Mouse (Mus musculus): ENCODE measurements around the gene Psmd14. TPM values are rescaled to one million over a fixed set of nuclear protein-coding genes. Genes with fewer than 3 reads are reported as not detected.
A peak's percentile ranks its signal among the peaks of the same experiment; 100 is the strongest.

Gene Psmd14
- polyA plus RNA-seq, 1 experiment from 2014 or later = 128 TPM

GRCm38 (mm10) chr2:61812536-61812935 is 101.0 kb downstream of the Psmd14 start:
- ATAC-seq (ENCODE audit: low FRiP score, low TSS enrichment) = no peak
- no peak for DNase-seq (ENCODE audit: low spot score)
- Histone ChIP-seq H3K4me1 (replicated peaks; ENCODE audit: control insufficient read depth, insufficient read depth) (no peaks in the 10 kb centered on the region; the same call in 1 of the 2 replicates), H3K36me3 (ENCODE audit: control insufficient read depth, insufficient read depth, low read length) (no peaks in the 10 kb centered on the region), H3K27ac (replicated peaks) (no peak overlapping the region), H3K9me3 (ENCODE audit: control insufficient read depth, low read length) (no peaks in the 10 kb centered on the region), H3K4me2 (replicated peaks; ENCODE audit: low read depth) (peak overlapping the region; percentile 81), H3K9ac (ENCODE audit: low read length) (no peak overlapping the region), H3K27me3 (ENCODE audit: control insufficient read depth, insufficient read depth, low read length) (peaks cover 32% of the 10 kb centered on the region; the same call in 1 of the 2 replicates), H3K4me3 (ENCODE audit: low read depth, low read length) (peak overlapping the region; percentile 45)
- no peak for TF ChIP-seq EP300 (optimal IDR thresholded peaks at IDR 0.05)
- no peak for TF ChIP-seq CTCF (IDR thresholded peaks at IDR 0.05; ENCODE audit: low read depth)
- 10% methylated on average over 12 of the region's 12 CpGs for WGBS

GRCm38 (mm10) chr2:61813106-61813505 is 101.6 kb downstream of the Psmd14 start:
- ATAC-seq (ENCODE audit: low FRiP score, low TSS enrichment) = no peak
- 11% methylated on average over 6 of the region's 6 CpGs for WGBS
- Histone ChIP-seq H3K4me3 (ENCODE audit: low read depth, low read length) (no peak overlapping the region), H3K36me3 (ENCODE audit: control insufficient read depth, insufficient read depth, low read length) (no peaks in the 10 kb centered on the region), H3K27me3 (ENCODE audit: control insufficient read depth, insufficient read depth, low read length) (peaks cover 32% of the 10 kb centered on the region; the same call in 1 of the 2 replicates), H3K27ac (replicated peaks) (no peak overlapping the region), H3K9ac (ENCODE audit: low read length) (no peak overlapping the region), H3K9me3 (ENCODE audit: control insufficient read depth, low read length) (no peaks in the 10 kb centered on the region), H3K4me2 (replicated peaks; ENCODE audit: low read depth) (no peak overlapping the region), H3K4me1 (replicated peaks; ENCODE audit: control insufficient read depth, insufficient read depth) (no peaks in the 10 kb centered on the region; the same call in 1 of the 2 replicates)
- TF ChIP-seq EP300 (optimal IDR thresholded peaks at IDR 0.05) = no peak
- no peak for TF ChIP-seq CTCF (IDR thresholded peaks at IDR 0.05; ENCODE audit: low read depth)
- DNase-seq (ENCODE audit: low spot score) = no peak

GRCm38 (mm10) chr2:61813521-61813920 is 102.0 kb downstream of the Psmd14 start:
- DNase-seq (ENCODE audit: low spot score) (no peak), ATAC-seq (ENCODE audit: low FRiP score, low TSS enrichment) (no peak)
- WGBS = 21% methylated on average over 1 of the region's 1 CpGs

DNA sequence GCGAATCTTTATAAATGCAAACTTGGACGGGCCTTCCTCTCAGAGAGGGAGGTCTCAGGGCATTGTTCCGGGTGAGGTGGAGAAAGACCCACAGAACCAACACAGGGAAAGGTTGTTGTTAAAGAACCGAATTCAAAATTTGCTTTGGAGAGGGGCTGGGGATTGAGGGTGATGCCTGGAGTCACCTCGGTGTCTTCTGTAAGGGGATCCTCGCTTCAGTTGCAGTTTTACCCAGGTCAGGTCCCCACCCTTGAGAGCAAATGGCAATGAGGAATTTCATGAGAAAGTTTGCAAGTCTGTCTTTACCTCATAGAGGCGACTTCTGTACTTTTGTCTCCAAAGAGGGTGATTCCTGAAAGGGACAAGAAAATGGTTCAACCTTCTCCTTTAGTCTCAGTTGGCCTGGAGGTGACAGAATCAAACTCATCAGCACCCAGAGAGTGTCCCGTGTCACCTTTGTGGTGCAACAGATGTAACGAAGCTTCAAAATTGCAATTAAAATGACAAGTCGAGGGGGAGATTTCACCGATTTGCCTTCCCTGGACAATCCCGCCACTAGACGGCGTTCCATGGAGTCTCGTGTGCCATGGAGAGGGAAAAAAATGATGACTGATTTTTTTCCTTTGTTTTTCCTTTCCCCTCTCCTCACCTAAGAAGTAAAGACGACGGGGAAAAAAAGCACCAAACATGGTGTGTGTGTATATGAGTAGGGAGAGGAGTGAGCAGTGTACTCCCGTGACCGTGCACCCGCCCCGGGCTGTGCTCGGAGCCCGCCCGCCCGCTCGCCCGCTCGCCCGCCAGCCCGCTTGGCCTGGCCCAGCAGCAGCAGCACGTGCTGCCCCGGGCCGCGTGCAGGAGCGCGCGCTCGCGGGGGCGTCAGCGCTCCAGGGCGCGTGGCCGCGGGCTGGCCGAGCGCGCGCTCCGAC is 103.3 kb downstream of the Psmd14 start:
- peak overlapping the region; percentile 68 for H3K4me2 ChIP-seq (replicated peaks; ENCODE audit: low read depth)
- peak; percentile 69 for TF ChIP-seq CTCF (IDR thresholded peaks at IDR 0.05; ENCODE audit: low read depth)
- TF ChIP-seq EP300 (optimal IDR thresholded peaks at IDR 0.05) = no peak
- 3% methylated on average over 39 of the region's 50 CpGs for WGBS
- H3K27me3 ChIP-seq (ENCODE audit: control insufficient read depth, insufficient read depth, low read length) = peaks cover 23% of the 10 kb centered on the region; the same call in 1 of the 2 replicates
- ATAC-seq (ENCODE audit: low FRiP score, low TSS enrichment) (peak; percentile 70), DNase-seq (ENCODE audit: low spot score) (peak; percentile 34)
- peak overlapping the region; percentile 41 for H3K4me3 ChIP-seq (ENCODE audit: low read depth, low read length)
- H3K4me1 ChIP-seq (replicated peaks; ENCODE audit: control insufficient read depth, insufficient read depth) = no peaks in the 10 kb centered on the region; the same call in 1 of the 2 replicates
- no peaks in the 10 kb centered on the region for H3K9me3 ChIP-seq (ENCODE audit: control insufficient read depth, low read length)
- H3K9ac ChIP-seq (ENCODE audit: low read length) = 0 out of 2 replicates have a peak overlapping the region, but pooled peaks have one; percentile 13
- H3K36me3 ChIP-seq (ENCODE audit: control insufficient read depth, insufficient read depth, low read length) = no peaks in the 10 kb centered on the region
- H3K27ac ChIP-seq (replicated peaks) = no peak overlapping the region

More at GRCm38 (mm10) chr2:61813521-61813920, 102.0 kb downstream of the Psmd14 start:
- Histone ChIP-seq H3K4me1 (replicated peaks; ENCODE audit: control insufficient read depth, insufficient read depth) (no peaks in the 10 kb centered on the region; the same call in 1 of the 2 replicates), H3K27ac (replicated peaks) (no peak overlapping the region), H3K27me3 (ENCODE audit: control insufficient read depth, insufficient read depth, low read length) (peaks cover 29% of the 10 kb centered on the region; the same call in 1 of the 2 replicates), H3K9ac (ENCODE audit: low read length) (no peak overlapping the region), H3K4me2 (replicated peaks; ENCODE audit: low read depth) (no peak overlapping the region), H3K4me3 (ENCODE audit: low read depth, low read length) (no peak overlapping the region), H3K9me3 (ENCODE audit: control insufficient read depth, low read length) (no peaks in the 10 kb centered on the region), H3K36me3 (ENCODE audit: control insufficient read depth, insufficient read depth, low read length) (no peaks in the 10 kb centered on the region)
- TF ChIP-seq CTCF (IDR thresholded peaks at IDR 0.05; ENCODE audit: low read depth) = no peak
- no peak for TF ChIP-seq EP300 (optimal IDR thresholded peaks at IDR 0.05)

- Histone ChIP-seq H3K27me3 (ENCODE audit: control insufficient read depth, insufficient read depth, low read length) (peaks cover 20% of the 10 kb centered on the region; the same call in 1 of the 2 replicates), H3K4me1 (replicated peaks; ENCODE audit: control insufficient read depth, insufficient read depth) (no peaks in the 10 kb centered on the region; the same call in 1 of the 2 replicates), H3K4me2 (replicated peaks; ENCODE audit: low read depth) (peak overlapping the region; percentile 68), H3K27ac (replicated peaks) (no peak overlapping the region), H3K9ac (ENCODE audit: low read length) (no peak overlapping the region), H3K36me3 (ENCODE audit: control insufficient read depth, insufficient read depth, low read length) (no peaks in the 10 kb centered on the region), H3K4me3 (ENCODE audit: low read depth, low read length) (peak overlapping the region; percentile 41), H3K9me3 (ENCODE audit: control insufficient read depth, low read length) (no peaks in the 10 kb centered on the region)
- no peak for TF ChIP-seq EP300 (optimal IDR thresholded peaks at IDR 0.05)
- TF ChIP-seq CTCF (IDR thresholded peaks at IDR 0.05; ENCODE audit: low read depth) = peak; percentile 35; the same call in 1 of the 2 replicates
- peak; percentile 41 for ATAC-seq (ENCODE audit: low FRiP score, low TSS enrichment)
- WGBS = 18% methylated on average over 58 of the region's 66 CpGs
- peak; percentile 34 for DNase-seq (ENCODE audit: low spot score)
These were observed 104.3 kb downstream of the Psmd14 start for GRCm38 (mm10) chr2:61815583-61816313.

All from stomach, postnatal 0 days (tissue).